Mouse (Mus musculus): ENCODE measurements around the gene Epas1.

GRCm38 (mm10) chr17:86780708-86781318, 27.3 kb downstream of the Epas1 start:
- TF ChIP-seq CTCF (IDR thresholded peaks at IDR 0.05; ENCODE audit: low read depth), result no peak
- no peak for TF ChIP-seq EP300 (IDR thresholded peaks at IDR 0.05; ENCODE audit: low read depth)

All from liver, embryonic 14.5 days (tissue).